21 mouse cellular contexts compared by ENCODE assay signal in the genomic region with DNA sequence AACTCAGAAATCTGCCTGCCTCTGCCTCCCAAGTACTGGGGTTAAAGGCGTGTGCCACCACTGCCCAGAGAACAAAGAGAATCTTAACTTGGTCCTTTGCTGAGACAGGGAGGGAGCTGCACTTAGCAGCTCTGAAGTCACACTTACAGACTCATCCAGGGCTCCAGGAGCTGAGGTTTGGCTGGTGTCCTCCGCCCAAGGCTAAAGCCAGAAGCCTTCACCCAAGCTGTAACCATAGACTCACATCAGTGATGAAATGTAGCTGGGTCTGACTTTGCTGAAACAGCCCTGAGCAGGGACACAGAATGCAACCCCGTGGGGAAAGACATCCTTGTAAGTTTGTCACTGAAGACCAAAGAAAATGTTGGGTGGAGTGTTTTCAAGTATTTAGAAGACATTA. TPM values are rescaled to one million over a fixed set of nuclear protein-coding genes. Genes with fewer than 3 reads are reported as not detected.
DNase-seq lines count a peak whose midpoint lies in the region; ATAC-seq lines count a peak whose summit lies in the region.
"Had no signal": no experiment of that assay in that cellular context is flagged by ENCODE, and none has a peak within 500 bp of the region (broad histone marks: within the 10 kb centered on the region; RNA-seq: fewer than 3 reads in every experiment).

No protein-coding gene starts in this region.

- no peak overlapping the region for H3K27ac ChIP-seq in heart, embryonic 11.5 days (ENCODE audit: low read depth, low read length)
- H3K27ac ChIP-seq: embryonic facial prominence, embryonic 10.5 days; forebrain, embryonic 13.5 days; heart, adult 2 months; hindbrain, embryonic 12.5 days had no signal

- no peak for ATAC-seq in heart, embryonic 11.5 days (replicated peaks; ENCODE audit: insufficient number of reproducible peaks, low FRiP score, low TSS enrichment)
- ATAC-seq: forebrain, embryonic 13.5 days; forebrain, postnatal 0 days; hindbrain, embryonic 16.5 days; inflammation-experienced regulatory T-cells, adult 6 months; intestine, postnatal 0 days had no signal

- peaks cover under 1% of the 10 kb centered on the region for H3K27me3 ChIP-seq in heart, embryonic 11.5 days (ENCODE audit: control insufficient read depth, insufficient read depth, low read length)

- H3K4me2 ChIP-seq in heart, embryonic 11.5 days: no peak overlapping the region
- H3K4me2 ChIP-seq: forebrain, embryonic 13.5 days; hindbrain, embryonic 12.5 days had no signal

- peaks cover 22% of the 10 kb centered on the region for H3K4me1 ChIP-seq in heart, embryonic 11.5 days (ENCODE audit: control insufficient read depth, insufficient read depth, low read length)

- H3K9ac ChIP-seq in heart, embryonic 11.5 days (ENCODE audit: low read depth, low read length): no peak overlapping the region
- H3K9ac ChIP-seq: forebrain, embryonic 13.5 days; forebrain, postnatal 0 days; hindbrain, embryonic 12.5 days had no signal

- H3K36me3 ChIP-seq in heart, embryonic 11.5 days (ENCODE audit: control insufficient read depth, insufficient read depth, low read length): no peaks in the 10 kb centered on the region
- H3K36me3 ChIP-seq: embryonic facial prominence, embryonic 10.5 days; hindbrain, embryonic 12.5 days had no signal

- intact Hi-C loops in gastrocnemius, postnatal 14 days (cut with DNase I; ENCODE audit: low total_unique reads): no loop called here

- DNase-seq in gastrocnemius, postnatal 14 days: peak; percentile 10
- DNase-seq in gastrocnemius, adult 8-10 months (ENCODE audit: low spot score in 2 of 2): no peak
- DNase-seq in 3T3-L1 (ENCODE audit: low read depth, low spot score): peak; percentile 46
- DNase-seq in NIH3T3 (ENCODE audit: low read depth): peak; percentile 32
- peak; percentile 10 for DNase-seq in adrenal gland, postnatal 25 days
- DNase-seq in c-Kit-positive CD71-positive TER-119-positive erythroid progenitor cells, embryonic 14.5 days (ENCODE audit: low spot score): no peak
- no peak for DNase-seq in cerebellum, adult 11 months
- DNase-seq: cerebellum, adult 2 months; forebrain, postnatal 0 days; heart, adult 2 months; heart, postnatal 4 days; kidney, adult 8-10 months had no signal

- no peaks in the 10 kb centered on the region for H3K9me3 ChIP-seq in heart, embryonic 11.5 days (replicated peaks; ENCODE audit: control insufficient read depth, low read length)
- H3K9me3 ChIP-seq: embryonic facial prominence, embryonic 10.5 days; forebrain, embryonic 13.5 days; hindbrain, embryonic 12.5 days had no signal

- 76% methylated on average over 3 of the region's 3 CpGs for WGBS in heart, embryonic 11.5 days (ENCODE audit: insufficient replicate concordance)

- no peak overlapping the region for H3K4me3 ChIP-seq in heart, embryonic 11.5 days (ENCODE audit: low read depth, low read length)
- H3K4me3 ChIP-seq: embryonic facial prominence, embryonic 10.5 days; forebrain, embryonic 13.5 days; heart, adult 2 months; hindbrain, embryonic 12.5 days had no signal

RNA-seq across cellular contexts. Expression of gene Trim67, which starts 10.5 kb away (rescaled TPM):
- under 1 TPM; 0.07 to 0.18 TPM for total RNA-seq in gastrocnemius, postnatal 14 days (2021)
- under 1 TPM in 2 of 4 experiments, not detected in 2; 0.19 to 0.36 TPM for total RNA-seq in gastrocnemius, adult 8-10 months (2022)
- 2.2 and 3.0 TPM in 2 replicates for total RNA-seq in adrenal gland, postnatal 25 days (2021)
- 0.07 and 0.15 TPM in 2 replicates for polyA plus RNA-seq in heart, embryonic 11.5 days (2014; fragmentation: Nextera tagmentation; extraction: Ambion mirVana)
- total RNA-seq: MEL had no signal
- polyA plus RNA-seq: C2C12; inflammation-experienced regulatory T-cells, adult 6 months had no signal

RNA-seq across cellular contexts. Expression of gene Fam89a, which starts 30.8 kb away (rescaled TPM):
- under 1 TPM; 0.66 to 1.00 TPM for total RNA-seq in gastrocnemius, postnatal 14 days (2021)
- under 1 TPM in 3 of 4 experiments, not detected in 1; 0.31 to 0.51 (median 0.36) TPM for total RNA-seq in gastrocnemius, adult 8-10 months (2022)
- 0.24 TPM in 1 of 2 replicates, not detected in the other for total RNA-seq in adrenal gland, postnatal 25 days (2021)
- 2.4 and 3.1 TPM in 2 replicates for polyA plus RNA-seq in heart, embryonic 11.5 days (2014; fragmentation: Nextera tagmentation; extraction: Ambion mirVana)

Comparison
In these comparisons a context has a peak if more than half of its experiments do, and no peak if none do; other contexts are left out.
1. DNase-seq: peak in gastrocnemius, postnatal 14 days (single experiment), 3T3-L1 (single experiment), NIH3T3 (single experiment) and adrenal gland, postnatal 25 days (single experiment); none in gastrocnemius, adult 8-10 months (0 of 2), c-Kit-positive CD71-positive TER-119-positive erythroid progenitor cells, embryonic 14.5 days (single experiment) and cerebellum, adult 11 months (single experiment).